Mouse (Mus musculus) stomach, postnatal 0 days (tissue): ENCODE measurements around the gene Ago3. TPM values are rescaled to one million over a fixed set of nuclear protein-coding genes. Genes with fewer than 3 reads are reported as not detected.

Experiments
- ATAC-seq: fragments of 200-750 bp; cut with Nextera tagmentation; 2 replicates; pipeline ENCODE4 v1.8.0; 2017; ENCODE audit not compliant: low FRiP score, low TSS enrichment
- DNase-seq: peaks from one replicate; pipeline ENCODE4 v3.0.0-alpha.2; 2016; ENCODE audit warnings: low spot score
- H3K27ac ChIP-seq: fragments of 300-500 bp; sonication (generic); replicated peaks from 2 replicates; pipeline ENCODE4 v1.5.1; 2014; ENCODE audit warnings: mild to moderate bottlenecking, control low read depth
- H3K27me3 ChIP-seq: fragments of 300-500 bp; sonication (generic); 2 replicates; pipeline ENCODE4 v1.6.1; 2014; ENCODE audit warnings: low read length; ENCODE audit not compliant: control insufficient read depth, insufficient read depth
- H3K36me3 ChIP-seq: fragments of 300-500 bp; sonication (generic); 2 replicates; pipeline ENCODE4 v1.6.1; 2014; ENCODE audit warnings: low read length, mixed read lengths; ENCODE audit not compliant: control insufficient read depth, insufficient read depth
- H3K4me1 ChIP-seq: fragments of 300-500 bp; sonication (generic); replicated peaks from 2 replicates; pipeline ENCODE4 v1.6.1; 2014; ENCODE audit warnings: antibody characterized with exemption; ENCODE audit not compliant: control insufficient read depth, insufficient read depth
- H3K4me2 ChIP-seq: fragments of 300-500 bp; sonication (generic); replicated peaks from 2 replicates; pipeline ENCODE4 v1.6.1; 2014; ENCODE audit warnings: low read depth, mild to moderate bottlenecking, control low read depth, moderate library complexity
- H3K4me3 ChIP-seq: fragments of 300-500 bp; sonication (generic); 2 replicates; pipeline ENCODE4 v1.5.1; 2014; ENCODE audit warnings: low read depth, low read length, control low read depth
- H3K9ac ChIP-seq: fragments of 300-500 bp; sonication (generic); 2 replicates; pipeline ENCODE4 v1.6.1; 2014; ENCODE audit warnings: mild to moderate bottlenecking, low read length, control low read depth, mixed read lengths
- H3K9me3 ChIP-seq: fragments of 300-500 bp; sonication (generic); 2 replicates; pipeline ENCODE4 v1.6.1; 2016; ENCODE audit warnings: low read length; ENCODE audit not compliant: control insufficient read depth
- CTCF ChIP-seq: IDR thresholded peaks from 2 replicates; pipeline ENCODE4 v1.5.1; 2016; ENCODE audit warnings: antibody characterized with exemption, low read depth, mild to moderate bottlenecking, moderate library complexity
- EP300 ChIP-seq: optimal IDR thresholded peaks from 2 replicates; pipeline ENCODE3; 2016; ENCODE audit warnings: antibody characterized with exemption
- WGBS: fragments of 180-500 bp; shearing (Covaris S2); extraction: QIAGEN DNeasy Blood & Tissue Kit; methylation state at CpG from one replicate; pipeline ENCODE4 v1.1.7; 2014; 5-methylcytosine and 5-hydroxymethylcytosine counted together
- polyA plus RNA-seq: library from polyadenylated mRNA; unstranded; fragments of >200 nt; fragmentation: Nextera tagmentation; extraction: Ambion mirVana; gene quantifications from 2 replicates; pipeline ENCODE4 v1.2.1, GENCODE M21; 2015

The Ago3 gene
- polyA plus RNA-seq, 1 experiment from 2014 or later, result 8.0 TPM

- H3K4me2 ChIP-seq, result no peak overlapping the region
- WGBS, result 10% methylated on average over 1 of the region's 1 CpGs
Observed at GRCm38 (mm10) chr4:126331751-126332150, 97.6 kb downstream of the Ago3 start.

GRCm38 (mm10) chr4:126330295-126330694 is 99.1 kb downstream of the Ago3 start:
- no peak for DNase-seq
- Histone ChIP-seq H3K27ac (no peak overlapping the region), H3K9me3 (no peaks in the 10 kb centered on the region), H3K4me3 (no peak overlapping the region), H3K36me3 (no peaks in the 10 kb centered on the region), H3K4me2 (no peak overlapping the region), H3K27me3 (no peaks in the 10 kb centered on the region), H3K4me1 (peaks cover 3% of the 10 kb centered on the region), H3K9ac (no peak overlapping the region)
- TF ChIP-seq EP300 (no peak), CTCF (no peak)
- WGBS, result 91% methylated on average over 4 of the region's 4 CpGs
- ATAC-seq, result no peak

More at GRCm38 (mm10) chr4:126331751-126332150, 97.6 kb downstream of the Ago3 start:
- Histone ChIP-seq H3K27me3 (no peaks in the 10 kb centered on the region), H3K4me1 (no peaks in the 10 kb centered on the region), H3K9me3 (no peaks in the 10 kb centered on the region), H3K36me3 (no peaks in the 10 kb centered on the region), H3K9ac (no peak overlapping the region), H3K4me3 (no peak overlapping the region), H3K27ac (no peak overlapping the region)
- ATAC-seq, result no peak
- peak; percentile 13 for DNase-seq
- TF ChIP-seq EP300, result no peak
- TF ChIP-seq CTCF, result no peak

GRCm38 (mm10) chr4:126326036-126326435 is 103.3 kb downstream of the Ago3 start:
- peaks cover 4% of the 10 kb centered on the region for H3K4me1 ChIP-seq
- no peak overlapping the region for H3K4me2 ChIP-seq
- TF ChIP-seq CTCF, result peak; percentile 50; the same call in 1 of the 2 replicates
- no peak for TF ChIP-seq EP300
- no peak overlapping the region for H3K9ac ChIP-seq
- no peaks in the 10 kb centered on the region for H3K36me3 ChIP-seq
- ATAC-seq, result no peak
- DNase-seq, result no peak
- 24% methylated on average over 6 of the region's 6 CpGs for WGBS
- H3K4me3 ChIP-seq, result no peak overlapping the region
- H3K9me3 ChIP-seq, result no peaks in the 10 kb centered on the region
- H3K27me3 ChIP-seq, result no peaks in the 10 kb centered on the region
- H3K27ac ChIP-seq, result no peak overlapping the region

- DNase-seq, result peak; percentile 66
- Histone ChIP-seq H3K4me3 (peak within 1 kb of the TSS; percentile 31), H3K9ac (peak within 1 kb of the TSS; percentile 48; the same call in 1 of the 2 replicates), H3K4me2 (peak within 1 kb of the TSS; percentile 60), H3K27me3 (no peaks in the 10 kb centered on the region), H3K9me3 (no peaks in the 10 kb centered on the region), H3K4me1 (peaks cover 4% of the 10 kb centered on the region), H3K27ac (no peak within 1 kb of the TSS), H3K36me3 (no peaks in the 10 kb centered on the region)
- peak; percentile 36; the same call in 1 of the 2 replicates for ATAC-seq
- no peak for TF ChIP-seq EP300
- 0 out of 2 replicates have a peak, but pooled peaks have one; percentile 8 for TF ChIP-seq CTCF
- WGBS, result 7% methylated on average over 23 of the region's 23 CpGs
Observed at GRCm38 (mm10) chr4:126325281-126325861, 104.0 kb downstream of the Ago3 start, which contains the start of gene Tekt2. Tekt2 (minus strand) TSS chr4:126325688.

- Histone ChIP-seq H3K4me1 (peaks cover 4% of the 10 kb centered on the region), H3K36me3 (no peaks in the 10 kb centered on the region), H3K9me3 (no peaks in the 10 kb centered on the region), H3K27me3 (no peaks in the 10 kb centered on the region), H3K9ac (peak overlapping the region; percentile 48; the same call in 1 of the 2 replicates), H3K4me2 (peak overlapping the region; percentile 60), H3K4me3 (peak overlapping the region; percentile 31; the same call in 1 of the 2 replicates), H3K27ac (no peak overlapping the region)
- WGBS, result 38% methylated on average over 13 of the region's 13 CpGs
- no peak for ATAC-seq
- no peak for TF ChIP-seq EP300
- no peak for TF ChIP-seq CTCF
- peak; percentile 12 for DNase-seq
Observed at GRCm38 (mm10) chr4:126324861-126325260, 104.5 kb downstream of the Ago3 start.

GRCm38 (mm10) chr4:126322646-126323045 is 106.7 kb downstream of the Ago3 start:
- no peak overlapping the region for H3K4me3 ChIP-seq
- no peaks in the 10 kb centered on the region; the same call in 1 of the 2 replicates for H3K36me3 ChIP-seq
- no peak for DNase-seq
- ATAC-seq, result no peak
- H3K4me1 ChIP-seq, result peaks cover 4% of the 10 kb centered on the region
- no peak overlapping the region for H3K27ac ChIP-seq
- H3K4me2 ChIP-seq, result no peak overlapping the region
- TF ChIP-seq CTCF (no peak), EP300 (no peak)
- no peaks in the 10 kb centered on the region for H3K9me3 ChIP-seq
- no peak overlapping the region for H3K9ac ChIP-seq
- no peaks in the 10 kb centered on the region for H3K27me3 ChIP-seq
- WGBS, result 95% methylated on average over 13 of the region's 13 CpGs
